Mouse (Mus musculus) urinary bladder, adult 2 months (tissue): ENCODE data around the gene Wdr44. TPM values are rescaled to one million over a fixed set of nuclear protein-coding genes. Genes with fewer than 3 reads are reported as not detected.
"Not testable (repeated sequence)": the region's sequence is repeated elsewhere in the genome, so short reads cannot be mapped to it uniquely, and the experiment has no call there.

Experiments
- DNase-seq: peaks from one replicate; pipeline ENCODE4 v3.0.0; 2022; ENCODE audit warnings: low spot score
- polyA plus RNA-seq: library from polyadenylated mRNA; depleted of rRNA; stranded (reverse); fragments of >200 nt; gene quantifications from 2 replicates; pipeline ENCODE4 v1.2.3, GENCODE M21; 2012; rRNA removed

Gene Wdr44
- 7.6 and 9.0 TPM in 2 replicates for polyA plus RNA-seq

- DNase-seq: peak; percentile 74
Observed at GRCm38 (mm10) chrX:23692722-23693442, at the start of gene Wdr44. TSS of gene Wdr44 (plus strand) at chrX:23693051.

GRCm38 (mm10) chrX:23648371-23648770 is 44.5 kb upstream of the Wdr44 start:
- DNase-seq: no peak

- no peak for DNase-seq
Observed at GRCm38 (mm10) chrX:23662216-23662615, 30.6 kb upstream of the Wdr44 start.

- DNase-seq: no peak
Observed at GRCm38 (mm10) chrX:23673193-23673592, 19.7 kb upstream of the Wdr44 start.

DNA sequence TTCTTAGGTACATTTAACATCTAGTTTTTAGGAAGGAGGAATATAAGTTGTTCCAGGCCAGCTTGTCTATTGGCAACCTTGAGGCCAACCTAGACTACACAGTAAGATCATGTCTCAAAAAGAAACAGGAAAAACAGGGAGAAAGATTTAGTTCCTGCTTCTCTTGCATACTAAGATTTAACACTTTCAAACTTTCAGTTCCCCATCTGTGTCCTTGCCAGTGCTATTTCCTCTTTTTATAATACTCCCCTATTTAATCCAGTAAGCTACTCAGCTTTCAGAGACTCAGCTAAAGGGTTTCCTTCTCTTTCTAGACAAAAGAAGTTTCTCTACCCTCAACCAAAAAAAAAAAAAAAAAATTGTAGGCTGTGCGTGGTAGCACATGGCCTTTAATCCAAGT is 17.4 kb upstream of the Wdr44 start:
- DNase-seq: no peak

DNA sequence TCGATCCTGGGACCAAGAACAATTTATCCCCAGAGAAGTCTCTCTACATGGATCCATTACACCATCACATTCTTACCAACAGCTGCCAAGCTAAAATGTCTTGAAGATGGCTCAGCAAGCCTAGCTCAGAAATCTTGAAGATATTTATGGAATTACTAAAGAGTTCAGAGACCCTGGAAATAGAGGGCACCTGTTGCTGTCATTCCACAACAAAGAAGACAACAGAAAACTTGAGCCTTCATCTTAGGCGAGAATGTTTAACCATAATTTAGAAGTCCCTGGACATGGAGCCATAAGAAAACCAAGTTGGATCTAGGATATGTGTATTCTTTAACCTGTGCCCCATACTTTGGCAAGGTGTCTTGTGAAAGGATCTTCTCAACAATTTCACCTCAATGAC is 16.3 kb upstream of the Wdr44 start:
- DNase-seq: no peak

GRCm38 (mm10) chrX:23677511-23677910 is 15.3 kb upstream of the Wdr44 start:
- no peak for DNase-seq

GRCm38 (mm10) chrX:23692336-23692721 is 522 bp upstream of the Wdr44 start:
- no peak for DNase-seq

GRCm38 (mm10) chrX:23693443-23694400 is 871 bp downstream of the Wdr44 start:
- DNase-seq: no peak

DNA sequence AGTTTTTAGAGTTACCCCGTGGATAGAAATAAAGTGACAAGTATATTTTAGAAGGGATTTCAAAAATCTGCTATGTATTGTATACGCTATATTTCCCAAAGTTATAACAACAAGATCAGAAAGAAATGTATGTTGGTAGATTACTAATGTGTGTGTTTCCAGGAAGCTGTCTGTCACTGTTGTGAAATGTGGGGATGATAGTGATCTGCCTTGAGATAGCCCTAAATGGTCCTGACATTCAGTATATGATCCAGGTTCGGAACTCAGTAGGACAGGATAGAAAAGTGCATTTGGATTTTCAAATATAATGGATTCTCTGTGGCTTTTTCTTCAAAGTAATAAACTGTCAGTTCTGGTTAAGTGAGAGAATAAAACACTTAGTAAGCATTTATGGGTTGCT is 1.7 kb downstream of the Wdr44 start:
- DNase-seq: no peak

DNA sequence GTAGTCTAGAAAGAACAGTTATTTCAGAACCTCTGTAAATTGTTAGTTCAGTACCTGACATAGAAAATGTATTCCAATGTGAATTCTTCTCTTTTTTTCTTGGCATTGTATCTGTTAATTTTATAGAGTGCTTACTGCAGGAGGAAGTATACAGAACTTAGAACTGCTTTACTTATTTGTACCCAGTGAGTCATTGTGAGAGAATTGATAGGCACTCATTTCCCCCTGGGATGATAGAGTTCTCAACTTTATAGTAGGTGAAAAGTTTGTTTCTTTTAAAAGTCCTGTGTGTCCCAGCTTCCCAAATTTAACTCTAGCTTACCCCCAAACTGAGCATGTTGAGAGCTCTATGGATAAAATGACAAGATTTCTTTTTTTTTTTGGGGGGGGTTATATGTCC is 2.3 kb downstream of the Wdr44 start:
- DNase-seq: no peak

DNA sequence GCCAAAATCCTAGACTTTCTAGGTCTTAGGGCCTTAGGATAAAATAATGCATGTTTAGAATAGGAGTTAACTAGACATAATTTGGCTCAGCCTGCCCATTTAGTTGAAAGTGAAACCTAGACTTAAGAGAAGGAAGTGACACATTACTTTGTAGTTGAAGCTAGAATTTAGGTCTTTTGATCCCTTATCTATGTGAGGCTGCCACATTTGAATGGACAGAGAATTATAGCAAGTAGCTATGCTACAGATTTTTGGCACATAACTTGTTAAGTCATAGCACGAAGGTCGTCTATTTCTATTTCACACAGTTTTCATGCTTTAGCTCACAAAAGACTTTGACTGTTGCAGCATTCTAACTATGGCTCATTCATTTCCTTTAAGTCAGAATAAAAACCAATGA is 4.5 kb downstream of the Wdr44 start:
- no peak for DNase-seq

DNA sequence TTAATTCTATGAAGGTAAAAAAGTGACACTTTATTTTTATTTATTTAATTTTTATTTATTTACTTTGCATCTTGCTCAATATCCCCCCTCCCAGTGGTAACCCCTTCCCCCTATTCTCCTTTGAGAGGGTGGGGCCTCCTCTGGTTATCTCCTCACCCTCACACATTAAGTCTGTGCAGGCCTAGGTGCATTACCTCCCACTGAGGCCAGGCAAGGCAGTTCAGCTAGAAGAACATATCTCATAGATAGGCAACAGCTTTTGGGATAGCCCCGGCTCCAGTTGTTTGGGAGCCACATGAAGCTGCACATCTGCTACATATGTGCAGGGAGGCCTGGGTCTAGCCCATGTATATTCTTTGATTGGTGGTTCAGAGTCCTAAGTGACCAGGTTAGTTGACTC is 6.2 kb downstream of the Wdr44 start:
- no peak for DNase-seq

GRCm38 (mm10) chrX:23717247-23717646 is 24.4 kb downstream of the Wdr44 start:
- DNase-seq: no peak

DNA sequence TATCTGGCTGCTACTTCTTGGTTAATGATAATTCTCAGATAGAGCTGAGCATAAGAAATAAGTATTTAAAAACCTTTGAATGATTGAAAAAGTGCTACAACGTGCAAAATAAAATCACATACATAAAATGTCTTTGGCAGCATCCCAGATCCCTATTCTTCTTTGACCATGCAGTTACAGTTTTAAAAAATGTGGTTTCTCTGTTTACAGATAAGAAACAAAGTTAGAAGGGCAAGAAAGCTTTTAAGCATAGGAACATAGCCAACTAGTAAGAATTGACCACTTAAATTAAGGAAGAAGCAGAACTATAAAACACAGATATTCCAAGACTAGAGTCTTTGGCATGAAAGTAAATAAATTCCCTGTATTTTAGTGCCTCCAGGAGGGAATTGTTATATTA is 34.6 kb downstream of the Wdr44 start:
- DNase-seq: no peak

- no peak for DNase-seq
Observed at GRCm38 (mm10) chrX:23754671-23755070, 61.8 kb downstream of the Wdr44 start.

- no peak for DNase-seq
Observed at GRCm38 (mm10) chrX:23767849-23768248, 75.0 kb downstream of the Wdr44 start.

- no peak for DNase-seq
Observed at GRCm38 (mm10) chrX:23807125-23807524, 114.3 kb downstream of the Wdr44 start.

- no peak for DNase-seq
Observed at GRCm38 (mm10) chrX:23810365-23810764, 117.5 kb downstream of the Wdr44 start.

DNA sequence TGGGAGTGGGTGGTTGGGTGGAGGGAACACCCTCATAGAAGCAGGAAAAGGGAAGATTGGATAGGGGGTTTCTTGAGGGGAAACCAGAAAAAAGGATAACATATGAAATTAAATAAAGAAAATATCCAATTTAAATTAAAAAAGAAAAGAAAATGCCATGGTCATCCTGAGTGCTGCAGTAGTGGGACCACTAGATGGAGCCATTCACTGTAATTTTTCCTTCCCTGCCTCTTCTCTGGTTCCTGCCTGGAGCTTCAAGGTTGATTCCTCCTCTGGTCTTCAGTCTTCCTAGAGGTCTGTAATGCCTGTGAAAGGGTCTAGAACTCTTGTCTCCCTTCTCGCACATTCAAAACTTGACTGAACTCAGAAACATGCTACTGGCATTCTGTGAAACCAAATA is 120.4 kb downstream of the Wdr44 start:
- not testable (repeated sequence) for DNase-seq

GRCm38 (mm10) chrX:23822885-23823284 is 130.0 kb downstream of the Wdr44 start:
- DNase-seq: not testable (repeated sequence)

GRCm38 (mm10) chrX:23823398-23824023 is 130.7 kb downstream of the Wdr44 start:
- DNase-seq: no peak
